Mouse (Mus musculus) ES-Bruce4 (cell line): ENCODE results near the gene Ddx46.

Experiments used
- CTCF ChIP-seq: IDR thresholded peaks from one replicate; pipeline ENCODE4 v1.8.1; 2011; ENCODE audit warnings: low read depth, low read length
- POLR2A ChIP-seq: IDR thresholded peaks from one replicate; pipeline ENCODE4 v1.8.1; 2011; ENCODE audit warnings: low read length; ENCODE audit not compliant: insufficient read depth

DNA sequence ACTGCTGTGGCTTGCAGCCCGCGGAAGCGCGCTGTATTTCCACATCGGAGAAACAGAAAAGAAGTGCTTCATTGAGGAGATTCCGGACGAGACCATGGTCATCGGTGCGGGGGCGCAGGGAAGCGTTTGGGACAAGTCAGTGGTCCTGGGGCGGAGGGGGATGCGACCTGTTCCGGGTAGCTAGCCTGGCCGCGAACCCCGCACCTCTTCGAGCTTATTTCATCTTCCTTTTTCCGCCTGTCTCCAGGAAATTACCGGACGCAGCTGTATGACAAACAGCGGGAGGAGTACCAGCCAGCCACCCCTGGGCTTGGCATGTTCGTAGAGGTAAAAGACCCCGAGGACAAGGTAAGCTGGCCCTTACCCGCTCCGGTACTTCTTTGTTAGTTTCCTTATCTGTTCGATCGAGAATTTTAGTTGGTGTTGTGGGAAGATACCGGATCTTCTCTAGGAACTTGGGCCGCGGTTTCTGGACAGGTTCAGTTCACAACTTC, 41.5 kb upstream of the Ddx46 start:
- TF ChIP-seq POLR2A (no peak), CTCF (no peak)
